Mouse (Mus musculus) heart, embryonic 10.5 days (tissue): ENCODE measurements around the gene Fam83f. TPM values are rescaled to one million over a fixed set of nuclear protein-coding genes. Genes with fewer than 3 reads are reported as not detected.

ENCODE experiments used
- DNase-seq: peaks from one replicate; pipeline ENCODE4 v3.0.0-alpha.2; 2017; ENCODE audit warnings: low spot score
- H3K27ac ChIP-seq: fragments of 300-500 bp; sonication (generic); 2 replicates; pipeline ENCODE4 v1.5.1; 2016; ENCODE audit warnings: mild to moderate bottlenecking
- H3K27me3 ChIP-seq: fragments of 300-500 bp; sonication (generic); 2 replicates; pipeline ENCODE4 v1.6.1; 2016; ENCODE audit warnings: mild to moderate bottlenecking; ENCODE audit not compliant: poor library complexity, insufficient read depth, severe bottlenecking
- H3K36me3 ChIP-seq: fragments of 300-500 bp; sonication (generic); 2 replicates; pipeline ENCODE4 v1.6.1; 2016; ENCODE audit warnings: mild to moderate bottlenecking, moderate library complexity
- H3K4me1 ChIP-seq: fragments of 300-500 bp; sonication (generic); 2 replicates; pipeline ENCODE4 v1.6.1; 2016; ENCODE audit warnings: mild to moderate bottlenecking
- H3K4me3 ChIP-seq: fragments of 300-500 bp; sonication (generic); 2 replicates; pipeline ENCODE4 v1.5.1; 2016; ENCODE audit warnings: mild to moderate bottlenecking, moderate library complexity
- H3K9me3 ChIP-seq: fragments of 300-500 bp; sonication (generic); 2 replicates; pipeline ENCODE4 v1.6.1; 2016; ENCODE audit warnings: mild to moderate bottlenecking, moderate library complexity
- WGBS: fragments of 180-500 bp; shearing (Covaris S2); methylation state at CpG from one replicate; pipeline ENCODE4 v1.1.7; 2016; 5-methylcytosine and 5-hydroxymethylcytosine counted together
- polyA plus RNA-seq: library from polyadenylated mRNA; unstranded; fragments of >200 nt; fragmentation: Nextera tagmentation; extraction: Ambion mirVana; gene quantifications from 2 replicates; pipeline ENCODE4 v1.2.1, GENCODE M21; 2016

Gene Fam83f
- polyA plus RNA-seq, 1 experiment from 2014 or later, result 0.50 TPM

DNA sequence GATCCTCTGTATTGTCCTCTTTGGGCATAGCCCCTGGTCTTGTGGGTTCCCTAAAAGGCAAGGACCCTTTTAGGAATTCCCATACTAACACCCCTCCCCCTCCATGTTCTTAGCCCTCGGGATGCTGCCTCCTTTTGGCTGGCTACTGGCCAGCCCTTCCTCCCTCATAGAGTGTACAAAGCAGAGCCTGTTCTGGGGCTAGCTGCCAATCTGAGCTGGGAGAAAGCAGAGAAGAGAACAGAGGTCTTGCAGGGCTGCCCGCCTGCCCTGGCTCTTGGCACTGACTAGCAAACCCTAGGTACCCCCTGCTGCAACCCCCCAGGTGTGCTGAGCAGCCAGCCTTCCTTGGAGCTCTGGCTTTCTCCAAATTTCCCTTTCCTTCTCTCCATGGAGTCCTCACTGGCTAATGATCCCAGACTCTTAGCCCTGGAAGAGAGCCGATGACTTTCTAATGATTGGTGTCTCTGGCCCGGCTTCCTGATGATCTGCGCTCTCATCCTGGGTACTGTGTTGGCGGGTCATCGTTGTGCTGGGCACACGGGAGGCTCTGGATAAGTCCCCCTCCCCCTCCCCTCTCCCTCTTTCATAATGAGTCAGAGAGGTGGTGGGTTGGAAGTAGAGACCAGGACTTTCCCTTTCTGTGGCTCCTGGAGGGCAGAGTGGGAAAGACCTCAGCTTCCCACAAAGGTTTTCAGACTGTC is 8.0 kb downstream of the Fam83f start:
- 45% methylated on average over 8 of the region's 8 CpGs for WGBS

DNA sequence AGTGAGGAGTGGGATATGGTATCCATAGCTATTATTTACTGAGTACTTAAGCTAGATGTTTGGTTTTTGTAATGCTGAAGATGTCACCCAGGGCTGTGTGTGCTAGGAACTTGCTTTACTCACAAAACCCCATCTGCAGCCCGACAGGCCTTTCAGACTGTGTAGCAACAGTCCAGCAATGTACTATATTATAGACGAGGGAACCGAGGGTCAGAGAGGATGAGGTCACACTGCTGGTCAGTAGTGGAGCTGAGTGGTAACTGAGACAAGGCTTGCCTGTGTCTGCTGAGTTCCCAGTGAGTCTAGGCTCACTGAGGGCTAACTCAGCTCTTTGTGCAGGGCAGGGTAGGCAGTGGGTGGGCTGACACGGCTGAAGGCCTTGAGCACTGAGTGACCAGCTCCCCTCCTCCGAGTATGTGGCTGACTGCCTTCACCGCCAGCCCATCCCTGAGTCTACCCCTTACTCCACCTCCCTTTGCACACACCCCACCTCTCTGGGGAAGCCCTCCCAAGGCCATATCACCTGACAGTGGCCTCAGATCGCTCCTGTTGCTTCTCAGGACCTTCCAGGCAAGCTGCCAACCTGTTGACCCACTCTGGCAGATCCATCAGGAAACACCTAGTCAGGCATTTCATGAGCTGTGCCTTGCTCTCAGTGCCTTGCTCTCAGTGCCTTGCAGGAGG is 8.8 kb downstream of the Fam83f start:
- Histone ChIP-seq H3K4me1 (peaks cover 67% of the 10 kb centered on the region), H3K36me3 (no peaks in the 10 kb centered on the region), H3K9me3 (no peaks in the 10 kb centered on the region), H3K27ac (peak overlapping the region; percentile 65), H3K4me3 (no peak overlapping the region), H3K27me3 (peaks cover 43% of the 10 kb centered on the region)
- DNase-seq, result no peak
- 43% methylated on average over 7 of the region's 7 CpGs for WGBS

More for the DNA sequence above, 8.0 kb downstream of the Fam83f start:
- Histone ChIP-seq H3K9me3 (no peaks in the 10 kb centered on the region), H3K27me3 (peaks cover 44% of the 10 kb centered on the region), H3K36me3 (no peaks in the 10 kb centered on the region), H3K4me3 (no peak overlapping the region), H3K4me1 (peaks cover 59% of the 10 kb centered on the region), H3K27ac (peak overlapping the region; percentile 12; the same call in 1 of the 2 replicates)
- DNase-seq, result no peak

DNA sequence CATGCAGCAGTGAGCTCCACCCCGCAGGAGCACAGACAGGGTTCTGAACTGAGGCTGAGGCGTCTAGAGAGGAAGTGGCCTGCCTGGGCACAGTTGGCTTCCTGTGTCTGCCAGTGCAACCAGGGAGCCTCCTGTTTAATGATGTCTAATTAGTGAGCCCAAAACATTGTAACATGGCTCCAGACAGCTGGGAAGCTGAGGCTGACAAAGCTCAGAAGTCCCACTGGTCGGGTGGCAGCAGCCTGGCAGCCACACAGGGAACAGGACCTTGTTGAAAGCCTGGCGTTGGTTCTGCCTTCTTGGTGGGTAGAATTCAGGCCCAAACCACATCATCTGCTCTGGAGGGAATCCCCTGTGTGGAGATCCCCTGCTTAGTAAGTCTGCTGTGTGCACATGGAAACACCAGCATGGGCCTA is 9.8 kb downstream of the Fam83f start:
- peaks cover 68% of the 10 kb centered on the region for H3K4me1 ChIP-seq
- H3K4me3 ChIP-seq, result no peak overlapping the region
- no peak for DNase-seq
- 75% methylated on average over 4 of the region's 4 CpGs for WGBS
- no peaks in the 10 kb centered on the region for H3K9me3 ChIP-seq
- H3K27ac ChIP-seq, result peak overlapping the region; percentile 39
- H3K27me3 ChIP-seq, result peaks cover 43% of the 10 kb centered on the region
- H3K36me3 ChIP-seq, result no peaks in the 10 kb centered on the region

DNA sequence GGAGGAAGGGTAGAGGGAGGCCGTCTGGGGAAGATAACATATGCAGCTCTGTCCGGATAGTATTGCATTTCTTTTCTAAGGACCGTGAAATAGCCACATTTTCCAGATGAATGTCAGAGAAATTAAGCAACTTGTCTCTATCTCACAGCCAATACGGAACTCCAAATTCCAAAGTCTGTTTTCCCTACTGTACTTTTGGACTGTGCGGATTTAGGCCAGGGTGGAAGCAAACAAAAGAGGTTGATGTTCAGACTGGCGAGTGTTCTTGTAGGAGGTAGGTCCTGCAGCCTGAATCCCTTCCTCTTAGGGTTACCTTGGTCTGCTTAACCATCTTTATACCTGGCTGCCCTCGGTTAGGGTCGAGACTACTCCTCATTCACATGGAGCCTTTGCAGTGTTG is 10.7 kb downstream of the Fam83f start:
- H3K9me3 ChIP-seq, result no peaks in the 10 kb centered on the region
- no peak overlapping the region for H3K4me3 ChIP-seq
- H3K4me1 ChIP-seq, result peaks cover 68% of the 10 kb centered on the region
- no peaks in the 10 kb centered on the region for H3K36me3 ChIP-seq
- 79% methylated on average over 8 of the region's 8 CpGs for WGBS
- DNase-seq, result no peak
- peaks cover 48% of the 10 kb centered on the region for H3K27me3 ChIP-seq
- H3K27ac ChIP-seq, result no peak overlapping the region

DNA sequence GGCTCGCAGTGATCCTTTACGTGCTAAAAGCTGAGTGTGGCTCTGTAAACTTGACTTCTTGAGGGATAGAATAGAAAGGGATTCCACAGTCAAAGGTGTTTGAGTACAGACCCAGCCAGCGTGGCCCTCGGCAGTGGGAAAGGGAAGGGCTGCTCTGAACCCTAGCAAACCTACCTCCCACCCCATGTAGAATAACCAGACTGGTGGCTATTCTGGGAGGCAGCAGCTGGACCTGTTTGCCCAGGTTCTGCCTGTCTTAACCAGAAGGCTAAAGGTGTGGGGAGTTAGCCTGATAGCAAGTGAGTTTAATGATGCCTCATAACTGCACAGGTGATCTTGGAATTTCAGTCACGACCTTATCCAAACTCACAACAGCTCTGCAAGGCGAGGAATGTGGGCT is 11.5 kb downstream of the Fam83f start:
- no peak overlapping the region for H3K27ac ChIP-seq
- peaks cover 60% of the 10 kb centered on the region for H3K4me1 ChIP-seq

DNA sequence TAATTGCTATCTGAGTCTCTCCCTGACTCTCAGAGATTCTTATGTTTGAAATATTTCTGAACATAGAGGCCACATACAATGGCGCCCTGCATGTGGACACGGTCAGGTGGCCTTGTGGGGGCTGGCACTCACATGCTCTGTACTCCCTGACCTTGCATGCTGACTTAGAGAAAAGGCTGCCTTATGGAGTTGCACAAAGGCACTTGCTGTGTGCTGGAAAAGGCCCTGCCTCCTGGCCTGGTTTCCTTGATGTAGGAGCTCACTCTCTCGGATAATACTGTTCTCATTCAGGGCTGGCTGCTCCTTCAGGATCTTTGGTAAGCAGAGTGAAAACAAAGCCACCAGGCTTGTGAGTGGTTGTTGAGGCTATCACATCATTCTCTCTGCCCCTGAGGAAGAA is 12.3 kb downstream of the Fam83f start:
- H3K36me3 ChIP-seq, result no peaks in the 10 kb centered on the region
- H3K4me3 ChIP-seq, result no peak overlapping the region
- H3K4me1 ChIP-seq, result peaks cover 58% of the 10 kb centered on the region
- WGBS, result 72% methylated on average over 3 of the region's 3 CpGs
- no peaks in the 10 kb centered on the region for H3K9me3 ChIP-seq
- H3K27me3 ChIP-seq, result peaks cover 46% of the 10 kb centered on the region
- no peak for DNase-seq
- H3K27ac ChIP-seq, result no peak overlapping the region

More for the DNA sequence above, 11.5 kb downstream of the Fam83f start:
- H3K9me3 ChIP-seq, result no peaks in the 10 kb centered on the region
- H3K36me3 ChIP-seq, result no peaks in the 10 kb centered on the region
- no peak for DNase-seq
- no peak overlapping the region for H3K4me3 ChIP-seq
- 71% methylated on average over 6 of the region's 6 CpGs for WGBS
- H3K27me3 ChIP-seq, result peaks cover 50% of the 10 kb centered on the region

DNA sequence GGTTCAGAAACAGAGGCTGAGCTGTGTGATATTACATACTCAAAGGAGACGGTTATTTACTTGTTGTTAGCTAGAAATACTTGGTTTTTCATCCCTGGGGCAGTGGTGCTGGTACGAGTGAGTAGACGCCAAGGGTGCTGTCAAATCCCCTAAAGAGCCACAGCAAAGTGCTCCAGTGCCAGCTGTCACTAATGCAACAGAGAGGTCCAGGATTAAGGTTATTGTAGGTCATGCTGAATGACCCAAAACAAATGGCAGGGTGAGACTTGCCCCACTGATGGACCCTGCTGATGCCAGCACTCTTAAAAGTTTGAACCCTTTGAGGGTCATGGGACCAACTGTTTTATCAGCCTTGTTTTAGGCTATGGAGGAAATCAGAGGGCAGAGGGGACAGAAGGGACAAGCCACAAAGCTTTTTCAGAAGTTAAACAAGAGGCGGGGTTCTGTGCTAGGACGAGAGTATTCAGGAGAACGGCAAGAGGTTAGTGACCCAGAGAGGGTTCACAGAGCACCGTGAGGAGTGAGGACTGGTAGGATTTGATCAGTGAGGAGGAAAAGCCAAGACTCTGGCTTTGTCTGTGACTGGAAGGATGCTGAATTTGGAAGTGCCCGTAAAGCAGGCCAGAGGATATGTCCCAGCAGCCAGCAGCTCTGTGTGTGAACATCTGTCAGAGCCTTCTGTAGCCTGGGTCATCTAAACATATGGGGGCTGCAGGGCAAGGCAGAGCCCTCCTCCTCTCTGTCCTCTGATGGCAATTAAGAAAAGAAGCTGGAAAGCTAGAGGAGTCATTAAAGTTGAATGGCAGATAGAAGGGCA is 13.3 kb downstream of the Fam83f start:
- 31% methylated on average over 8 of the region's 8 CpGs for WGBS
- peaks cover 55% of the 10 kb centered on the region for H3K27me3 ChIP-seq
- H3K27ac ChIP-seq, result no peak overlapping the region
- no peaks in the 10 kb centered on the region for H3K9me3 ChIP-seq
- H3K4me3 ChIP-seq, result no peak overlapping the region
- H3K4me1 ChIP-seq, result peaks cover 49% of the 10 kb centered on the region
- no peak for DNase-seq
- no peaks in the 10 kb centered on the region for H3K36me3 ChIP-seq

DNA sequence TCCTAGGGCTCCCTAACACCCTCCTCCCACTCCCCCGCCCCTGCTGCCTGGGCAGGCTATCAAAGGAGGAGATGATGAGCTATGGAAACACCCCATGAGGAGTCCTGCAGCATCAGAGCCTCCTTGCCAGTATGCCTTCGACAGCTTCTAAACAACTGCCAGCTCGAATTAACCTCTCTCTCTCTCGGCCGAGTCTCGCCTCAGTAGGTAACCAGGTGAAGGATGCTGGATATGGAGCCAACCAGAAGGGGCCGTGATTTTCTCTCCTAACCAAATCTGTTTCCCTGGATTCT is 13.9 kb downstream of the Fam83f start:
- no peak for DNase-seq
- H3K4me1 ChIP-seq, result peaks cover 43% of the 10 kb centered on the region
- no peak overlapping the region for H3K27ac ChIP-seq
- 29% methylated on average over 7 of the region's 7 CpGs for WGBS
- peaks cover 61% of the 10 kb centered on the region for H3K27me3 ChIP-seq
- no peak overlapping the region for H3K4me3 ChIP-seq
- H3K9me3 ChIP-seq, result no peaks in the 10 kb centered on the region
- H3K36me3 ChIP-seq, result no peaks in the 10 kb centered on the region

DNA sequence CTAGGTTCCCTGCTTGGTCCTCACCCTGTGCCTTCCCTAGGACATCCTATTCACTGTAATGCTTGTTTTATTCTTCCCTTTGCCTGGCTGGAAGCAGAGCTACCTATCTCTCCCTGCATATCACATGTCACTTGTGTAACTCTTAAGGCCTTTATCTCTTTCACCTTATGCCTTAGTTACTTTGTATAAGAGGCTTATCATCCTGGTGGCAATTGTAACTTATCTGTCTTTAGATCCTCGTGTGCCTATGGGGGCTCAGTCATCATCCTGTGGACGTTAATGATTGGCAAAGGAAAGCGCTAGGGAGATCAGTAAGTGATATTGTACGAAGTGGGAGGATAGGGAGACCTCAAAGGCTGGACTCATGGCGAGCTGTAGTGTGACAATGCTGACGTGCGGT is 16.9 kb downstream of the Fam83f start:
- no peak for DNase-seq
- Histone ChIP-seq H3K27ac (no peak overlapping the region), H3K36me3 (no peaks in the 10 kb centered on the region), H3K4me3 (no peak overlapping the region), H3K9me3 (no peaks in the 10 kb centered on the region), H3K27me3 (peaks cover 78% of the 10 kb centered on the region), H3K4me1 (peaks cover 31% of the 10 kb centered on the region)
- 30% methylated on average over 7 of the region's 7 CpGs for WGBS

DNA sequence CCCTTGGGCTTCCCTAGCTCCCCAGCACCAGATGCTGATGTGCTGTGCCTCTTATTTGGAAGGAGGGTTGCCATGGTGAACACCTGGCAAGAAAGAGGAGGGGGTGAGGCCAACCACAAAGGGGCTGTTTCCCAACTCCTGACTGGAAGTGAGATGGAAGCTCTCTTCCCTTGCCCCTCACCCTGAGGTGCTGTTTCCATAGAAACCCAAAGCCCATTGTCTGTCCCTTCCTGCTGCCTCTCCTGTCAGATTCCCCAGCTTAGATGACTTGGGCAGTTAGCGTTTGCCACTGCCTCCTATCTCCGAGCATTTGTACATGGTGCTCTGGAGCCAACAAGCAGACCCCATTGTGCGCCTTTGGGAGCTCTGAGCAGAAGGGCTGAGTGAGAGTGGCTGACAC is 21.8 kb downstream of the Fam83f start:
- peaks cover 78% of the 10 kb centered on the region for H3K27me3 ChIP-seq

DNA sequence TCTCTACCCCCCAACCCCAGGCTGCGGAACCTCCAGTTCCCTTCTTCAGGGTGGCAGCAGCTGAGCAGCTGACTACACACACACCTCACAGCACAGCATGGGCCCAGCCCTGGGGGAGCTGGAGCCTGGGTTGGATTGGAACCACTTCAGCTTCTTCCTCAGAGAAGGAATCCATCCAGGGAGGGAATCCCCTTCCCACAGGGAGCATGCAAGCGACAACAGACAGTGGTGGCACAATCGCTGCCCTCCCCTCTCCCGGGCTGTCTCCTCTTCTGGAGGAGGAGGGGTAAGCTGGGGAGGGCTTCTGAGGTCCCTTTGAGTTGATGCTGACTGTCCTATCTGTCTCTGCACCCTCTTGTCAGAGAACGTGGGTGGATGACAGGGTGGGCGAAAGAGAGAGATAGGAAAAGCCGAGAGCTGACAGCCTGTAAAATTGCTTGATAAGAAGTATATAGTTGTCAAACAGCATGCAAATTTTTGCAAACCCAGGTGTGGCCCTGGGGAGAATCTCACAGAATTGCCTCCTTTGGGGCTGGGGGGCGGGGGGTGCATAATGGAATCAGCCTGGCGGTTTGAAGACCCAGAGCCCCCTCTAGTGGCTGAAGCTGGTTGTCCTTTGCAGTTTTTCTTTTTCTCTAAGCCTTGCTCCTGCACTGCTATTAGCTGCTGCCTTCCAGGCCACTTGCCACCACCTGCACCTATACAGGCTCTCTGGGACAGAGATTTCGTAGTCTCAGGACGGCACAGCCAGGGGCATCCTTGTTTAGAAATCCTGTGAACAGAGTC is 22.7 kb downstream of the Fam83f start:
- Histone ChIP-seq H3K27ac (no peak overlapping the region), H3K4me3 (peak overlapping the region; percentile 35), H3K4me1 (peaks cover 16% of the 10 kb centered on the region), H3K27me3 (peaks cover 77% of the 10 kb centered on the region), H3K9me3 (no peaks in the 10 kb centered on the region), H3K36me3 (no peaks in the 10 kb centered on the region)
- DNase-seq, result no peak
- WGBS, result 13% methylated on average over 11 of the region's 11 CpGs

More for the DNA sequence above, 21.8 kb downstream of the Fam83f start:
- Histone ChIP-seq H3K36me3 (no peaks in the 10 kb centered on the region), H3K9me3 (no peaks in the 10 kb centered on the region), H3K4me3 (no peak overlapping the region), H3K27ac (peak overlapping the region; percentile 19; the same call in 1 of the 2 replicates), H3K4me1 (peaks cover 19% of the 10 kb centered on the region)
- no peak for DNase-seq
- WGBS, result 28% methylated on average over 3 of the region's 3 CpGs

DNA sequence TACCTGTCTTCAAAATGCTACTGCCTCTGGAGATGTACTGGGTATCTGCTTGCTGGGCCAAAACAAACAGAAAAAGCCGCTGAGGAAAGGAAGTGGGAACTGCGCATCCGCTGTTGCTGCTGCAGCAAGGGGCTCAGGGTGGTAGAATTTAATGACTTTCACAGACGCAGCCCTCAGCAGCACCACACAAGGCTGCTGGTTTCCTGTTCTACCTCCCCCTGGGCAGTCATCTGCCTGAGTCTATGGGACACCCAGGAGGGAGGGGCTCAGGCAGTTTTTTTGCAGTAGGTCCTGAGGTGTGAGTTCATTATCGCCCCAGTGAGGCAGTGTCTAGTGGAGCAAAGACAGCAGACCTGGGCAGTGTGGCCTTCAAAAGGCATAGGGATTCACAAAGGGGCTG is 25.9 kb downstream of the Fam83f start:
- Histone ChIP-seq H3K36me3 (no peaks in the 10 kb centered on the region), H3K27me3 (peaks cover 59% of the 10 kb centered on the region), H3K27ac (no peak overlapping the region; the same call in 1 of the 2 replicates), H3K9me3 (no peaks in the 10 kb centered on the region), H3K4me1 (peaks cover 16% of the 10 kb centered on the region), H3K4me3 (no peak overlapping the region)
- DNase-seq, result no peak
- WGBS, result 33% methylated on average over 5 of the region's 5 CpGs
